Mouse (Mus musculus) regulatory T cell (primary cell): ENCODE measurements around the gene Sapcd1.

ENCODE experiments used
- in situ Hi-C: fragments of 300-600 bp; cut with MboI, MseI; formaldehyde crosslinking; loops from one replicate; pipeline ENCODE4 v1.15.1; 2025; ENCODE audit warnings: high pct_unique_total_duplicates

Sapcd1 gene

DNA sequence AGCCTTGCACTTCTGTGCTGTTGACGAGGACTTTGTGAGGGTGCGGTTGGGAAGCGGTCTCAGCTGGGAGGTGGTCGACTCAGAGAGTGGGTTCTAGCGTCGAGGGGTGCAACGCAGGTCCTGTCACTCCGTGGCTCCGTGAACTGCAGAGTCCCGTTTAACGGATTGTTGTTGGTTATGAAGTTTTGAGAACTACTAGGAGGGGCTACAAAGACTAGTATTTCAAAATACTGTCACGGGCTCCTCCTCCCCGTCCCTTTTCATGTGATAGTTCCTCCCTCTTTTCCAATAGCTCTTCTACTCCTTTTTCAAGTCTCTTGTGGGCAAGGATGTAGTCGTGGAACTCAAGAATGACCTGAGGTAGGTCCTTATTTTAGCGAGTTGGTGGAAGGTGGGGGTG is 45.5 kb downstream of the Sapcd1 start:
- in situ Hi-C loops = loop anchor here (5.0 kb wide), 1 partner anchor 35 kb away; no protein-coding TSS in a partner anchor

DNA sequence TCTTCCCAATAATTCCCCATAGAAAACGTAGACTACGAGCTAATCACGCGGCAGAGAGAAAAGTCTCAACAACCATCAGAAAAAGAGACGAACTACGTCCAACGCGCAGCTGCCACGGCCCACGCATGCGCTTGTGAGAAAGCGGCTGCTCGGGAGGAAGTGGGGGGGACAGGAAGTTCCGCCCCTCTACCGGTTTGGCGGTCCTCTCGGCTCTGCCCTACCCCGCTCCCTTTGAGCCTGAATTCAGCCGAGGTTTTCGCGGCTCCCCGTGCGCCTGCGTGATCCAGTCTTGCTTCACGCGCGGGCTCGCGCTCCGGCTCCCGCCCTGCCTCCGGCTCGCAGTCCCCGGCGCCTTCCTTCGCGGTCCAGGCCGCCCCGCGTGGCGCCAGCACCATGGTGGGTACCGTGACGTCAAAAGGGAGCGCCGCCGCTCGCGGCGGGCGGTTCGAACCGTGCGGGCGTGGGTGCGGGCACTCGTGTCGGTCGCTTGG is 46.1 kb downstream of the Sapcd1 start, which contains the start of gene Lsm2:
Gene Lsm2, plus strand, starts transcription at position 173 of the 491 bp plus-strand sequence.
- in situ Hi-C loops = loop anchor here (5.0 kb wide), 1 partner anchor 34 kb away; no protein-coding TSS in a partner anchor

DNA sequence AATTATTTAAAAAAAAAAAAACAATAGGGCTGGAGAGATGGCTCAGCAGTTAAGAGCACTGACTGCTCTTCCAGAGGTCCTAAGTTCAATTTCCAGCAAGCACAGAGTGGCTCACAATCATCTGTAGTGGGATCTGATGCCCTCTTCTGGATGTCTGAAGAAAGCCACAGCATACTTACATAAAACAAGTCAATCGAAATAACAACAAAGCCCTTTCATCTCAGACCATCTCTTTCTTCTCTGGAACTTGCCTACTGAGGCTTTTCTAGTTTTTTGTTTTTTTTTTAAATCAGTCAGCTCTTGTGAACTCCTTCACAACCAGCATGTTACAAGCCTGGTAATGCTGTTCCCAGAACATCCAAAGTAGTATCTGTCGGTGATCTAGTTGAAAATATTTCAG is 47.2 kb downstream of the Sapcd1 start:
- in situ Hi-C loops = loop anchor here (5.0 kb wide), 1 partner anchor 33 kb away; no protein-coding TSS in a partner anchor

- in situ Hi-C loops = loop anchor here (5.0 kb wide), 1 partner anchor 32 kb away; no protein-coding TSS in a partner anchor
Measured at GRCm38 (mm10) chr17:34979631-34980030, 48.2 kb downstream of the Sapcd1 start.

GRCm38 (mm10) chr17:34978239-34978638 is 49.6 kb downstream of the Sapcd1 start:
- in situ Hi-C loops = no loop called here

DNA sequence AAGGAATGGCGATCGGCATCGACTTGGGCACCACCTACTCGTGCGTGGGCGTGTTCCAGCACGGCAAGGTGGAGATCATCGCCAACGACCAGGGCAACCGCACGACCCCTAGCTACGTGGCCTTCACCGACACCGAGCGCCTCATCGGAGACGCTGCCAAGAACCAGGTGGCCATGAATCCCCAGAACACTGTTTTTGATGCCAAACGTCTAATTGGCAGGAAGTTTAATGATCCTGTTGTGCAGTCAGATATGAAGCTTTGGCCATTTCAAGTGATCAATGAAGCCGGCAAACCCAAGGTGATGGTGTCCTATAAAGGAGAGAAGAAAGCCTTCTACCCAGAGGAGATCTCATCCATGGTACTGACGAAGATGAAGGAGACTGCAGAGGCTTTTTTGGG is 50.8 kb downstream of the Sapcd1 start:
- in situ Hi-C loops = no loop called here
